Mouse (Mus musculus) forebrain, postnatal 0 days (tissue): ENCODE measurements around the gene 1110004F10Rik. TPM values are rescaled to one million over a fixed set of nuclear protein-coding genes. Genes with fewer than 3 reads are reported as not detected.

ENCODE experiments used
- ATAC-seq: fragments of 200-750 bp; cut with Nextera tagmentation; 2 replicates; pipeline ENCODE4 v1.8.0; 2017; ENCODE audit warnings: mild to moderate bottlenecking, moderate library complexity
- DNase-seq: peaks from one replicate; pipeline ENCODE4 v3.0.0-alpha.2; 2015
- H3K27ac ChIP-seq: fragments of 300-500 bp; sonication (generic); 2 replicates; pipeline ENCODE4 v1.5.1; 2014; ENCODE audit warnings: low read depth, mild to moderate bottlenecking, antibody characterized with exemption, low read length, moderate library complexity, mixed read lengths
- H3K27me3 ChIP-seq: fragments of 300-500 bp; sonication (generic); 2 replicates; pipeline ENCODE4 v1.6.1; 2014; ENCODE audit warnings: mild to moderate bottlenecking, low read length, mixed read lengths; ENCODE audit not compliant: insufficient read depth
- H3K36me3 ChIP-seq: fragments of 300-500 bp; sonication (generic); 2 replicates; pipeline ENCODE4 v1.6.1; 2014; ENCODE audit warnings: mild to moderate bottlenecking, moderate library complexity; ENCODE audit not compliant: insufficient read depth
- H3K4me1 ChIP-seq: fragments of 300-500 bp; sonication (generic); 2 replicates; pipeline ENCODE4 v1.6.1; 2014; ENCODE audit warnings: antibody characterized with exemption; ENCODE audit not compliant: insufficient read depth
- H3K4me2 ChIP-seq: fragments of 300-500 bp; sonication (generic); 2 replicates; pipeline ENCODE4 v1.6.1; 2014; ENCODE audit warnings: low read depth, mild to moderate bottlenecking, moderate library complexity
- H3K4me3 ChIP-seq: fragments of 300-500 bp; sonication (generic); 2 replicates; pipeline ENCODE4 v1.5.1; 2014; ENCODE audit warnings: low read depth, low read length, mixed read lengths
- H3K9ac ChIP-seq: fragments of 300-500 bp; sonication (generic); 2 replicates; pipeline ENCODE4 v1.6.1; 2014; ENCODE audit warnings: mild to moderate bottlenecking
- H3K9me3 ChIP-seq: fragments of 300-500 bp; sonication (generic); 2 replicates; pipeline ENCODE4 v1.6.1; 2016; ENCODE audit warnings: low read length
- CTCF ChIP-seq: sonication (generic); IDR thresholded peaks from 2 replicates; pipeline ENCODE4 v1.5.1; 2016; ENCODE audit warnings: antibody characterized with exemption, control low read depth, low read depth
- WGBS: fragments of 180-500 bp; shearing (Covaris S2); extraction: QIAGEN DNeasy Blood & Tissue Kit; methylation state at CpG from one replicate; pipeline ENCODE4 v1.1.7; 2014; 5-methylcytosine and 5-hydroxymethylcytosine counted together
- polyA plus RNA-seq: library from polyadenylated mRNA; unstranded; fragments of >200 nt; fragmentation: Nextera tagmentation; extraction: Ambion mirVana; gene quantifications from 2 replicates; pipeline ENCODE4 v1.2.1, GENCODE M21; 2015
- total RNA-seq: library from RNA; depleted of rRNA; stranded (reverse); fragments of >200 nt; gene quantifications from 2 replicates; pipeline ENCODE4 v1.2.3, GENCODE M21; 2014

Gene 1110004F10Rik
- total and polyA plus RNA-seq, 2 experiments from 2014 or later = 211 to 431 TPM

DNA sequence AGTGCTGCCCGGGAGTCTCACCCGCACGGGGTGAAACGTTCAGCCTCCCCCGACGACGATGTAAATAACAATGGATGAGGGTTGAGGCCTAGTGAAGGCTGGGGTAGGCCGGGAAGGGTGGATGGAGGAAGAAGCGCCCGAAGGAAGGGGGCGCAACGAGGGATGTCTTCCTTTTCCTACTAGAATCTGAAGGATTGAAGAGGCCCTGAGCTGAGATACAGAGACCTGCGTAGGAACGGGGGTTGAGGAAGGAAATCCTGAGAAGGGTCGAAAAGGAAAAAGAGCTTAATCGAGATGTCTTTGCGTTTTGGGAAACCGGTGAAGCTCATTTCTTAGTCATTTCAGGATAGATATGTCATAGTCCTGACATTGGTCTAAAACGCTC is 54.3 kb downstream of the 1110004F10Rik start:
- no peak for DNase-seq
- Histone ChIP-seq H3K4me2 (peak overlapping the region; percentile 57), H3K4me3 (peak overlapping the region; percentile 66), H3K36me3 (no peaks in the 10 kb centered on the region), H3K9ac (peak overlapping the region; percentile 85), H3K9me3 (no peaks in the 10 kb centered on the region), H3K27me3 (no peaks in the 10 kb centered on the region), H3K4me1 (peaks cover 13% of the 10 kb centered on the region), H3K27ac (peak overlapping the region; percentile 97)
- under 1% methylated on average over 19 of the region's 19 CpGs for WGBS
- peak; percentile 82 for ATAC-seq
- peak; percentile 57 for TF ChIP-seq CTCF

DNA sequence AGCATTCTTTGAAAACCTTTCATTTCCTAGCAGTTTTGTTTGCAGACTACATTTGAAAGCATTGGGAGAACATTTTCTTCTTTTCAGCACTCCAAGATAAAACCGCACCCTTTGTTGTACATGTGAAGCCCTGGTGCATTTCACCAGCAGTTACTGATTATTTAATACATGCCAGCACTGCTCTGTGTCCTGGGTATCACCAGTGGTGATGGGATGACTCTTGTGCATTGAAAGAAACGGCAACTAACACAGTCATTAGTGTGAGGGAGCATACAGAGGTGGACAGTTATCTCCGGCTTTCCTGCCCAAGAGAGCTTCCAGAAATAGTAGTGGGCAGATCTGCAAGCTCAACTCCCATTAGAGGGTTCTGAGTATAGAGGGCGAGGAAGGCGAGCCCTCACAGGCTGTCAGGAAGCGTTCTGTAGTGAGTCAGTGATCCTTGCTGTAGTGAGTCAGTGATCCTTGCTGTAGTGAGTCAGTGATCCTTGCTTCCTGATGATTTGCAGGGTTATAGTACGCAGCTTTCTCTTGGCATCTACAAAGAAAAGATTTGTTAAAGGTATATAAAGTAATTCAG is 60.8 kb downstream of the 1110004F10Rik start:
- Histone ChIP-seq H3K4me1 (peaks cover 7% of the 10 kb centered on the region), H3K4me2 (no peak overlapping the region), H3K4me3 (no peak overlapping the region), H3K9me3 (no peaks in the 10 kb centered on the region), H3K27me3 (no peaks in the 10 kb centered on the region), H3K27ac (no peak overlapping the region), H3K36me3 (peaks cover 25% of the 10 kb centered on the region), H3K9ac (no peak overlapping the region)
- DNase-seq = no peak
- no peak for ATAC-seq
- no peak for TF ChIP-seq CTCF
- 90% methylated on average over 7 of the region's 7 CpGs for whole genome bisulfite sequencing

DNA sequence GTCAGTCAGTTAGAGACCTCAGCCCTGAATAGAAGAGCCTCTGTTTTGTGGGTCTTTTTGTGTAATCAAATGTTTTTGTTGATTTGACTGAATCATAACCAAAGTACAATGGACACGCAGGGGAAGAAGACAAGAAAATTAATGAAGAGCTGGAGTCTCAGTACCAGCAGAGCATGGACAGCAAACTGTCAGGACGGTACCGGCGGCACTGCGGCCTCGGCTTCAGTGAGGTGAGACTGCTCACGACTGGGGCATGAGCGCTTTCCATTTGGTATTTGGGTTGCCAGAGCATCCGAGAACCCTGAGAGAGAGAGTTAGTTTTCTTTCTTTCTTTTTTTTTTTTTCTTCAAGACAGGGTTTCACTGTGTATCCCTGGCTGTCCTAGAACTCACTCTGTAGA is 63.9 kb downstream of the 1110004F10Rik start:
- peaks cover 39% of the 10 kb centered on the region for H3K36me3 ChIP-seq
- H3K4me1 ChIP-seq = no peaks in the 10 kb centered on the region
- H3K4me3 ChIP-seq = no peak overlapping the region
- H3K4me2 ChIP-seq = no peak overlapping the region
- no peak for DNase-seq
- ATAC-seq = no peak
- no peak overlapping the region for H3K27ac ChIP-seq
- over 99% methylated on average over 9 of the region's 9 CpGs for WGBS
- no peaks in the 10 kb centered on the region for H3K9me3 ChIP-seq
- no peak for TF ChIP-seq CTCF
- no peaks in the 10 kb centered on the region for H3K27me3 ChIP-seq
- no peak overlapping the region for H3K9ac ChIP-seq

DNA sequence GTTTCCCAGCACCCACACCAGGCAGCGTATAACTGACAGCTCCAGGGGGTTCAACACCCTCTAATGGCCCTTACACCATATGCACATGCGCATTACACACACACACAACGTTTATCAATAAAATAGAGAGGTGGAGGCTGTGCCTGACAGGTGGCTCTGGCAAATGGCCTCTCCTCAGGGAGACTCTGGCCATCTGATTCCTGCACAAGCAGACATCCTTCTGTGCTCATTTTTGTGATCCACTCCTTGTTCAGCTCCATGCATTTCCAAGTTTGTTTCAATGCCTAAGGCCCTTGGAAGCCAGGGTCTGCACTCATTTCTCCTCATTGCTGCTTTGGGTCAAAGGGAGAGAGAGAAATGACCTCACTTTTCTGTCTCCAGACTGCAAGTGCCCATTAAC is 71.5 kb downstream of the 1110004F10Rik start:
- Histone ChIP-seq H3K27ac (no peak overlapping the region), H3K4me1 (no peaks in the 10 kb centered on the region), H3K4me3 (no peak overlapping the region), H3K9me3 (no peaks in the 10 kb centered on the region), H3K9ac (no peak overlapping the region), H3K4me2 (no peak overlapping the region), H3K27me3 (no peaks in the 10 kb centered on the region), H3K36me3 (peaks cover 8% of the 10 kb centered on the region; the same call in 1 of the 2 replicates)
- DNase-seq (no peak), ATAC-seq (no peak)
- WGBS = 83% methylated on average over 3 of the region's 3 CpGs
- no peak for TF ChIP-seq CTCF

DNA sequence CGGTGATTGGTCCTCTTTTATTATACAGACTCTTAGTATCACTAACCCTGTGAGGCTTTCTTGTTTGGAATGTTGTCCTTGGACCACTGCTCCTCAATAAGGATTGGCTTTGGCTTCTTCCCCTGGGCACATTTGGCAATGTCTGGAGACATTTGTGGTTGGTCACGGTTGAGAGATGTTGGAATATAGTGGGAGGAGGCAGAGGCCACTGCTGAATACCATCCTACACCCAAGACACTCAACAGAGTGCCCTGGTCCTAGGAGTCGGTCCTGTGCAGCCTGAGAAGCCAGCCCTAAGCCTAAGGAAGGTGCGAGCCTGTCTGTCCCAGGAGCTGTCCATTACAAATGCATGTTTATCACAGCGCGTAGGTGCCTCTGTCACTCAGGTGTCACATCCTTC is 72.3 kb downstream of the 1110004F10Rik start:
- no peak for TF ChIP-seq CTCF
- H3K36me3 ChIP-seq = peaks cover 1% of the 10 kb centered on the region; the same call in 1 of the 2 replicates
- no peak overlapping the region for H3K4me2 ChIP-seq
- WGBS = 89% methylated on average over 6 of the region's 6 CpGs
- ATAC-seq = no peak
- no peak overlapping the region for H3K9ac ChIP-seq
- H3K4me1 ChIP-seq = no peaks in the 10 kb centered on the region
- no peaks in the 10 kb centered on the region for H3K9me3 ChIP-seq
- no peak for DNase-seq
- H3K27me3 ChIP-seq = no peaks in the 10 kb centered on the region
- H3K4me3 ChIP-seq = no peak overlapping the region
- H3K27ac ChIP-seq = no peak overlapping the region

DNA sequence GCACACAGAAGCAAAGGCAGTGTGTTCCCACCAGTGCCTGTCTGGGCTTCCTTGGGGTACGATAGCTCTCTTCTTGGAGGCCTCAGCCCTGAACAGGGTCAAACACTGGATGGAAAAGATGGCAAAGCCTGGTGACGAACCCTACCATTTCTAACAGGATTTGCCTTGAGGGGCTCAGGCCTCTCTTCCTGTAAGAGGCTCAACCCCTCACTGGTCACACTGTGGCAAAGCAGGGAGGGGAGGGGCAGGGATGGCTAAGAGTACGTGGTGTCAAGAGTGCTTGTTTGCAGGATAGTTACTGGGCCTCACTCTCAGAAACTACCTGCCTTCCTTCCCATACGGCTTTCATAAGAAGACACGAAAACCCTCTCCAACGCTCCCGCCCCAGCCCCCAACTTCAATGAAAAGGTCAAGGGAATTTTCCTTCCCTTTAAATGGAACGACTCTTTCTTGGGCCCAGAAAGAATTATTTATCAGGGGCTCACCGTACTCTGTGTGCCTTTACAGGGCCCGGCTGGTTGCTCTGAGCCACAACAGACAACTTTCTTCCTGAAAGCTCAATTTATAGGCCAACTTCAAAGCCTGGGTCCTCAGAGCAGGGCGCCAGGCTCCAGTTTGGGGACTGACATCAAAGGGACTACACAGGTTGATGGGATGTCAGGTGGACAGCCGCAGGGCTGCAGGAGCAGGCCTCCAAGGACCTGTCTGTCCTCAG is 76.2 kb downstream of the 1110004F10Rik start:
- H3K4me1 ChIP-seq = no peaks in the 10 kb centered on the region
- no peaks in the 10 kb centered on the region for H3K27me3 ChIP-seq
- H3K9ac ChIP-seq = no peak overlapping the region
- no peak overlapping the region for H3K4me2 ChIP-seq
- ATAC-seq (no peak), DNase-seq (no peak)
- H3K9me3 ChIP-seq = no peaks in the 10 kb centered on the region
- TF ChIP-seq CTCF = no peak
- H3K4me3 ChIP-seq = no peak overlapping the region
- 76% methylated on average over 12 of the region's 12 CpGs for WGBS
- H3K27ac ChIP-seq = no peak overlapping the region
- H3K36me3 ChIP-seq = no peaks in the 10 kb centered on the region

DNA sequence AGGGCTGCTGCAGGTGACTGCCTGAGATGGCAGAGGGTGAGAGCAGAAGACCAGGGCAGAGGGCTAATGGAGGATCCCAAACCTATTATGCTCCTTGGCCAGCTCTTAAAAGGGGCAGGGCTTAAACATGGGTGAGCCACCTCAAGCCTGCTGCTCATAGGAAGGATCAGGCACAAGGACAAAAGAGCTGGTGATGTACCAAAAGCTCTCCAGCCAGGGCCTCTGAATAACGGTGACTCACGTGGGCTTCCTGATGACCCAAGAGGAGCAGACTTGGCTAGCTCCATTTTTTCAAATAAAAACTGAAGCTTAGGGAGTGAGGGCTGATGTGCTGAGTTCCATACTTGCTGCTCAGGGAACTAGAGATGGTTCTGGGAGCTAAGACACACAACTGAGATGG is 76.8 kb downstream of the 1110004F10Rik start:
- no peak overlapping the region for H3K4me3 ChIP-seq
- no peak for TF ChIP-seq CTCF

More for the DNA sequence above, 76.8 kb downstream of the 1110004F10Rik start:
- no peak overlapping the region for H3K9ac ChIP-seq
- no peaks in the 10 kb centered on the region for H3K27me3 ChIP-seq
- no peak for DNase-seq
- no peak overlapping the region for H3K4me2 ChIP-seq
- no peaks in the 10 kb centered on the region for H3K9me3 ChIP-seq
- H3K36me3 ChIP-seq = no peaks in the 10 kb centered on the region
- no peak for ATAC-seq
- WGBS = 49% methylated on average over 2 of the region's 2 CpGs
- H3K27ac ChIP-seq = no peak overlapping the region
- no peaks in the 10 kb centered on the region for H3K4me1 ChIP-seq
